Mouse (Mus musculus) MEL (cell line): Measurements from ENCODE around the gene Frs2. TPM values are rescaled to one million over a fixed set of nuclear protein-coding genes. Genes with fewer than 3 reads are reported as not detected.

Experiments
- DNase-seq: peaks from one replicate; pipeline ENCODE4 v3.0.0; 2011; ENCODE audit warnings: low read depth, low spot score
- H3K27ac ChIP-seq: 2 replicates; pipeline ENCODE4 v1.5.1; 2012; ENCODE audit warnings: low read depth, mild to moderate bottlenecking, control low read depth, low read length, moderate library complexity; ENCODE audit not compliant: control insufficient read depth
- H3K27me3 ChIP-seq, 2 experiments: fragments of 150-350 bp in 1 of 2; sonication (generic) in 1 of 2; 2 replicates each; pipeline ENCODE4 v1.6.1; 2012; ENCODE audit warnings: low read length in 2 of 2, mild to moderate bottlenecking in 2 of 2, improper control_type of control experiment in 1 of 2, moderate library complexity in 1 of 2; ENCODE audit not compliant: insufficient read depth in 2 of 2, control insufficient read depth in 1 of 2
- H3K36me3 ChIP-seq, 2 experiments: 2 replicates each; pipeline ENCODE4 v1.6.1; 2012 to 2014; ENCODE audit warnings: low read length in 2 of 2, improper control_type of control experiment in 1 of 2, inconsistent platforms in 1 of 2, mild to moderate bottlenecking in 1 of 2; ENCODE audit not compliant: insufficient read depth in 2 of 2, control insufficient read depth in 1 of 2
- H3K4me1 ChIP-seq, 2 experiments: fragments of 150-350 bp in 1 of 2; sonication (generic) in 1 of 2; 2 replicates each; pipeline ENCODE4 v1.6.1; 2012; ENCODE audit warnings: low read length in 2 of 2, improper control_type of control experiment in 1 of 2, mild to moderate bottlenecking in 1 of 2; ENCODE audit not compliant: insufficient read depth in 2 of 2, control insufficient read depth in 1 of 2
- H3K4me3 ChIP-seq, 2 experiments: fragments of 150-350 bp in 1 of 2; sonication (generic) in 1 of 2; 2 replicates each; pipeline ENCODE4 v1.5.1; 2012; ENCODE audit warnings: low read depth in 2 of 2, low read length in 2 of 2, mild to moderate bottlenecking in 2 of 2, moderate library complexity in 2 of 2, control low read depth in 1 of 2, improper control_type of control experiment in 1 of 2; ENCODE audit not compliant: control insufficient read depth in 1 of 2, insufficient read depth in 1 of 2
- H3K79me2 ChIP-seq: 2 replicates; pipeline ENCODE4 v1.6.1; 2012; ENCODE audit warnings: mild to moderate bottlenecking, low read length, moderate library complexity; ENCODE audit not compliant: control insufficient read depth, poor library complexity, insufficient read depth
- H3K9ac ChIP-seq: 2 replicates; pipeline ENCODE4 v1.6.1; 2012; ENCODE audit warnings: low read depth, mild to moderate bottlenecking, control low read depth, low read length, moderate library complexity; ENCODE audit not compliant: control insufficient read depth, poor library complexity, severe bottlenecking
- H3K9me3 ChIP-seq: fragments of 150-350 bp; sonication (generic); replicated peaks from 2 replicates; pipeline ENCODE4 v1.6.1; 2012; ENCODE audit warnings: mild to moderate bottlenecking, low read length, improper control_type of control experiment, moderate library complexity; ENCODE audit not compliant: insufficient read depth
- BHLHE40 ChIP-seq: IDR thresholded peaks from 2 replicates; pipeline ENCODE4 v1.6.1; 2012; ENCODE audit warnings: low read depth, mild to moderate bottlenecking, inconsistent platforms, low read length, improper control_type of control experiment, borderline replicate concordance
- CHD2 ChIP-seq: IDR thresholded peaks from 2 replicates; pipeline ENCODE4 v1.6.1; 2011; ENCODE audit warnings: low read length, improper control_type of control experiment
- EP300 ChIP-seq, 2 experiments: IDR thresholded peaks; 2 replicates each; pipeline ENCODE4 v1.6.1; 2011; ENCODE audit warnings: improper control_type of control experiment in 2 of 2, low read length in 2 of 2, low read depth in 1 of 2, mild to moderate bottlenecking in 1 of 2
- HCFC1 ChIP-seq: IDR thresholded peaks from 2 replicates; pipeline ENCODE4 v1.6.1; 2012; ENCODE audit warnings: low read depth, mild to moderate bottlenecking, inconsistent platforms, low read length, improper control_type of control experiment, moderate library complexity
- JUND ChIP-seq: IDR thresholded peaks from 2 replicates; pipeline ENCODE4 v1.6.1; 2011; ENCODE audit warnings: low read depth, mild to moderate bottlenecking, improper control_type of control experiment, low read length
- MAX ChIP-seq: IDR thresholded peaks from 2 replicates; pipeline ENCODE4 v1.6.1; 2011; ENCODE audit warnings: low read length, improper control_type of control experiment
- MEF2A ChIP-seq: IDR thresholded peaks from 2 replicates; pipeline ENCODE4 v1.6.1; 2014; ENCODE audit warnings: low read depth, mild to moderate bottlenecking, inconsistent platforms, low read length, improper control_type of control experiment; ENCODE audit not compliant: poor library complexity, insufficient replicate concordance, severe bottlenecking; ENCODE audit errors: extremely low read depth
- MXI1 ChIP-seq: IDR thresholded peaks from 2 replicates; pipeline ENCODE4 v1.6.1; 2011; ENCODE audit warnings: mild to moderate bottlenecking, low read depth, low read length, improper control_type of control experiment
- NRF1 ChIP-seq: IDR thresholded peaks from 2 replicates; pipeline ENCODE4 v1.6.1; 2014; ENCODE audit warnings: low read depth, mild to moderate bottlenecking, inconsistent platforms, low read length, improper control_type of control experiment, moderate library complexity; ENCODE audit not compliant: poor library complexity, insufficient read depth, severe bottlenecking
- POLR2A ChIP-seq, 2 experiments: IDR thresholded peaks; 2 replicates each; pipeline ENCODE4 v1.6.1; 2011 to 2012; ENCODE audit warnings: low read length in 2 of 2, mild to moderate bottlenecking in 2 of 2, control low read depth in 1 of 2, improper control_type of control experiment in 1 of 2, low read depth in 1 of 2, moderate library complexity in 1 of 2; ENCODE audit not compliant: control insufficient read depth in 1 of 2, insufficient read depth in 1 of 2, poor library complexity in 1 of 2
- POLR2AphosphoS2 ChIP-seq: IDR thresholded peaks from 2 replicates; pipeline ENCODE4 v1.6.1; 2011; ENCODE audit warnings: low read length, improper control_type of control experiment
- POLR2AphosphoS5 ChIP-seq: IDR thresholded peaks from 2 replicates; pipeline ENCODE4 v1.6.1; 2012; ENCODE audit warnings: low read depth, borderline replicate concordance, mild to moderate bottlenecking, inconsistent platforms, low read length, moderate library complexity, mixed read lengths
- RAD21 ChIP-seq: IDR thresholded peaks from 2 replicates; pipeline ENCODE4 v1.6.1; 2011; ENCODE audit warnings: mild to moderate bottlenecking, low read depth, low read length, improper control_type of control experiment
- RCOR1 ChIP-seq: IDR thresholded peaks from 2 replicates; pipeline ENCODE4 v1.6.1; 2012; ENCODE audit warnings: low read depth, mild to moderate bottlenecking, inconsistent platforms, low read length, improper control_type of control experiment
- SIN3A ChIP-seq: IDR thresholded peaks from 2 replicates; pipeline ENCODE4 v1.6.1; 2012; ENCODE audit warnings: low read length, improper control_type of control experiment, inconsistent platforms
- SMC3 ChIP-seq: IDR thresholded peaks from 2 replicates; pipeline ENCODE4 v1.6.1; 2011; ENCODE audit warnings: low read depth, low read length, improper control_type of control experiment
- TBP ChIP-seq: IDR thresholded peaks from 2 replicates; pipeline ENCODE4 v1.8.0; 2011; ENCODE audit warnings: low read depth, low read length, improper control_type of control experiment
- TCF12 ChIP-seq: IDR thresholded peaks from 2 replicates; pipeline ENCODE4 v1.6.1; 2014; ENCODE audit warnings: low read depth, mild to moderate bottlenecking, inconsistent platforms, low read length, improper control_type of control experiment, moderate library complexity
- UBTF ChIP-seq: IDR thresholded peaks from 2 replicates; pipeline ENCODE4 v1.6.1; 2012; ENCODE audit warnings: low read depth, mild to moderate bottlenecking, inconsistent platforms, low read length, improper control_type of control experiment, moderate library complexity, borderline replicate concordance; ENCODE audit not compliant: insufficient read depth
- USF1 ChIP-seq: IDR thresholded peaks from 2 replicates; pipeline ENCODE4 v1.6.1; 2014; ENCODE audit warnings: low read depth, mild to moderate bottlenecking, inconsistent platforms, low read length, improper control_type of control experiment, moderate library complexity
- ZMIZ1 ChIP-seq: IDR thresholded peaks from 2 replicates; pipeline ENCODE4 v1.6.1; 2012; ENCODE audit warnings: low read depth, mild to moderate bottlenecking, inconsistent platforms, low read length, improper control_type of control experiment, moderate library complexity
- polyA plus RNA-seq, 2 experiments: library from polyadenylated mRNA; stranded (reverse) in 1 of 2; unstranded in 1 of 2; fragments of >175 nt in 1 of 2; fragments of >200 nt in 1 of 2; gene quantifications; 2 replicates each; pipeline versions ENCODE4 v1.2.1 to v1.2.4; 2012; ENCODE audit warnings: low replicate concordance in 2 of 2, low read depth in 1 of 2; ENCODE audit not compliant: insufficient read length in 2 of 2, insufficient read depth in 1 of 2, missing spikeins in 1 of 2
- total RNA-seq: library from RNA; depleted of rRNA; stranded (reverse); fragments of 300-350 nt; gene quantifications from 2 replicates; pipeline ENCODE4 v1.2.3, GENCODE M21; 2012

Frs2 gene
- total and polyA plus RNA-seq, 3 experiments, result 6.7 to 129 (median 11.8) TPM

DNA sequence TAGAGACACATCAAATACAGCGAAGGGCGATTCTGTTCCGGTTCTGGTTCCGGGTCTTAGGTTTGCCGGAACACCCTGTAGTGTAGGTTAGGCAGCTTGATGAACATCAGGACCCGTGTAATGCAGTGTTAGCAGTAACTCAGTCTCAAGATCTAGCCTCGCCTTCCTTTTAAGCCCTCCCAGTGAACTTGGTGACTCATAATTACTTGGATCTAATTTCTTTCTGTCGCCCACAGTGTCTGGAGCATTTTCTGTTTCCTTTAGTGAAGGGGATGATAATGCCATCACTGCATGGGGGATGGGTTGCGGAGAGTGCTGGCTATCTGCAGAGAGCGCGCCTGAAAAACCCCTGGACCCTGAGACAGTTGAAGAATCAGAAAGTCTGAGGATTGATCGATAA, 26.3 kb upstream of the Frs2 start:
- no peaks in the 10 kb centered on the region for H3K9me3 ChIP-seq
- peak; percentile 11 for DNase-seq
- H3K27ac ChIP-seq, result no peak overlapping the region
- no peaks in the 10 kb centered on the region for H3K4me1 ChIP-seq
- H3K27me3 ChIP-seq, result no peaks in the 10 kb centered on the region
- H3K79me2 ChIP-seq, result no peaks in the 10 kb centered on the region
- no peak overlapping the region for H3K4me3 ChIP-seq
- no peaks in the 10 kb centered on the region for H3K36me3 ChIP-seq
- no peak for TF ChIP-seq HCFC1
- H3K9ac ChIP-seq, result no peak overlapping the region

DNA sequence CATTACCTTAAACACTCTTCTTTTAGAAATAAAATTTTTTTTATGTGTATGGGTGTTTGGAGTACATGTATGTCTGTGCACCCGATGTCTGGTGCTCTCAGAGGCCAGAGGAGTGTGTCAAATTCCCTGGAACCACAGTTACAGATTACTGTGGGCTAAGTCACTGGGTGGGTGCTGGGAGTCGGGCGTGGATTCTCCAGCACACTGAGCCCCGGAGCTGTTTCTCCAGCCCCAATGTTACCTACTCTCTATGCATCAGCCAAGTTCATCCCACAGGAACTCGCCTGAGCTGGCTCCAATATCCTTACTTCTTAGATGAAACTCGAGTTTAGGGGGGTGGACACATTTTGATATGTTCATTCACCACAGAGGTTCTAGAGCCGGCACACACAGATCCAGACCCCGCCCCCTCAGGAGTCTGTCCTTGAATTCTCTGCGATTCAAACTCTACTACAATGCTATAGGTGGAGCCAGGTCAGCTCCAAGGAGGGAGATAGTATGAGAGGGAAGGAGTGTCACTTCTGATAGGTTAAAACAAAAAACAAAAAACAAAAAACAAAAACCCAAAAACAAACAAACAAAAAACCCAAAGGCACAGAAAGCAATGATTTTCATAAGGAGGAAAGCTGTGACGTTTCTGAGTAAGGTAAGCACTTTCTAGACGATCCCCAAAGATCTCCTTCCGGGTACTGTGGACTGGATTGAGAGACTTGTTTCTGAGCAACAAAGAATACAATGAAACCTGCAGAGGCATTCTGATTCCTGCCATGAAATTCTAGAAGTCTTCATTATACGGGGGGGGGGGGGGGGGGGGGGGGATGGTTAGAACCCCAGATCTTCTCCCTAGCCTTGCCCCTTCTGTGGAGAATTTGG, 25.5 kb upstream of the Frs2 start:
- Histone ChIP-seq H3K36me3 (no peaks in the 10 kb centered on the region), H3K4me3 (no peak overlapping the region), H3K27me3 (no peaks in the 10 kb centered on the region), H3K79me2 (no peaks in the 10 kb centered on the region), H3K9me3 (no peaks in the 10 kb centered on the region), H3K27ac (no peak overlapping the region), H3K9ac (no peak overlapping the region), H3K4me1 (no peaks in the 10 kb centered on the region)
- TF ChIP-seq CHD2 (no peak), TCF12 (no peak), MAX (no peak), SIN3A (no peak), UBTF (no peak), BHLHE40 (no peak), TBP (no peak), POLR2AphosphoS5 (no peak), SMC3 (no peak), JUND (no peak), USF1 (no peak), ZMIZ1 (no peak), EP300 (IDR thresholded peaks at IDR 0.05; ENCODE audit: low read depth in 1 of 2, low read length in 2 of 2) (no peak), RCOR1 (no peak), NRF1 (no peak), MEF2A (no peak), MXI1 (no peak), POLR2AphosphoS2 (no peak), RAD21 (no peak), POLR2A (IDR thresholded peaks at IDR 0.05; ENCODE audit: control insufficient read depth in 1 of 2, insufficient read depth in 1 of 2, low read depth in 1 of 2, low read length in 2 of 2, poor library complexity in 1 of 2) (no peak)
- no peak for DNase-seq
